Mouse (Mus musculus): ENCODE measurements at regions not wholly inside any gene's neighbourhood (a gene's known extent, or its start where the extent isn't known, plus 50 kb on each side); places are given as distances from the start of the nearest gene placed in this dataset.
"Not testable (repeated sequence)": the region's sequence is repeated elsewhere in the genome, so short reads cannot be mapped to it uniquely, and the experiment has no call there.

DNA sequence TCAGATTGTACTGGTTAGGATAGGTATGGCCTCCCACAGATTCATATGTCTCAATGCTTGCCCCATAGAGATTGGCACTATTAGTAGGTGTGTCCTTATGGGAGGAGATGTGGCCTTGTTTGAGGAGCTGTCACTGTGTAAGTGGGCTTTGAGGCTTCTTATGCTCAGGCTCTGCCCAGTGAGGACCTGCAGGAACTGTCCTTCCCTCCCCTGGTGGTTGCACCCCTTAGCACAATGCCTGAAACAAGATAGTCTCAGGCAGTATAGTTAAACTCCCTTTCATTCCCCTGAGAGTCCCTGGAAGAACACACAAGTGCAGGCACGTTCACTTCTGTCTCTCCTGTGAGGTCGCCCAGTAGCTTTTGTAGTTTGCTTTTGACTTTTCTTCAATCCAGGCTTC, 223.9 kb downstream of the Utp18 start:
- H3K4me1 ChIP-seq (ENCODE audit: control insufficient read depth, insufficient read depth, low read length), result no peaks in the 10 kb centered on the region
- H3K4me3 ChIP-seq (replicated peaks; ENCODE audit: low read depth, low read length), result no peak overlapping the region
- no peak overlapping the region for H3K27ac ChIP-seq (replicated peaks; ENCODE audit: low read depth, low read length)
- no peak overlapping the region for H3K4me2 ChIP-seq (ENCODE audit: low read length)
- no peak for ATAC-seq (ENCODE audit: low FRiP score, low TSS enrichment)
- no peaks in the 10 kb centered on the region for H3K27me3 ChIP-seq (ENCODE audit: control insufficient read depth, insufficient read depth, low read length)
- no peak overlapping the region for H3K9ac ChIP-seq (replicated peaks; ENCODE audit: low read length)
- H3K9me3 ChIP-seq (ENCODE audit: control insufficient read depth, low read length), result no peaks in the 10 kb centered on the region
- H3K36me3 ChIP-seq (ENCODE audit: control insufficient read depth, insufficient read depth, low read length), result no peaks in the 10 kb centered on the region
- DNase-seq, result no peak
- 45% methylated on average over 2 of the region's 2 CpGs for WGBS

GRCm38 (mm10) chr11:93660379-93660778, 225.2 kb downstream of the Utp18 start:
- Histone ChIP-seq H3K36me3 (ENCODE audit: control insufficient read depth, insufficient read depth, low read length) (no peaks in the 10 kb centered on the region), H3K4me3 (replicated peaks; ENCODE audit: low read depth, low read length) (no peak overlapping the region), H3K9ac (replicated peaks; ENCODE audit: low read length) (no peak overlapping the region), H3K9me3 (ENCODE audit: control insufficient read depth, low read length) (no peaks in the 10 kb centered on the region), H3K4me2 (ENCODE audit: low read length) (no peak overlapping the region), H3K27me3 (ENCODE audit: control insufficient read depth, insufficient read depth, low read length) (no peaks in the 10 kb centered on the region), H3K4me1 (ENCODE audit: control insufficient read depth, insufficient read depth, low read length) (no peaks in the 10 kb centered on the region), H3K27ac (replicated peaks; ENCODE audit: low read depth, low read length) (no peak overlapping the region)
- 91% methylated on average over 7 of the region's 7 CpGs for WGBS
- ATAC-seq (ENCODE audit: low FRiP score, low TSS enrichment) (no peak), DNase-seq (no peak)

DNA sequence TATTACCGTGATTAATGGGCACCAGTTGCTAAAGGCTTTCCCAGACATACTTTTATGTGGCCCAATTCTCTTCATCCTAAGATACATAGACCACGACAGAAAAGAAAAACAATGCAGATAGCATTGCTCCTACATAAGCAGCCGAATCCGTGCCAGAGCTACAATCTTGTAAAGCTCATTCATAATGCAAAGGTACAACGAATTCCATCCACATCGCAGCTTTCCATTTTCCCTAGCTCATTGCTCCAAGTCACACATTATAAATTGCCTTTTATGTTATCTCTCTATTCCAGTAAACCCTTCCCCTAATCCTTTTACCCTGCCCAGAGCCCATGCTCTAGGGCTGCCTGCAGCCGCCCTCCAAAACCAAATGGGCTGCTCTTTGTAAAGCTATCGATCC, 226.8 kb downstream of the Utp18 start:
- H3K4me3 ChIP-seq (replicated peaks; ENCODE audit: low read depth, low read length), result no peak overlapping the region
- H3K27me3 ChIP-seq (ENCODE audit: control insufficient read depth, insufficient read depth, low read length), result no peaks in the 10 kb centered on the region
- DNase-seq, result peak; percentile 62
- no peak overlapping the region for H3K9ac ChIP-seq (replicated peaks; ENCODE audit: low read length)
- H3K36me3 ChIP-seq (ENCODE audit: control insufficient read depth, insufficient read depth, low read length), result no peaks in the 10 kb centered on the region
- H3K4me1 ChIP-seq (ENCODE audit: control insufficient read depth, insufficient read depth, low read length), result no peaks in the 10 kb centered on the region
- 0 out of 2 replicates have a peak overlapping the region, but pooled peaks have one; percentile 5 for H3K27ac ChIP-seq (replicated peaks; ENCODE audit: low read depth, low read length)
- WGBS, result 54% methylated on average over 8 of the region's 8 CpGs
- no peaks in the 10 kb centered on the region for H3K9me3 ChIP-seq (ENCODE audit: control insufficient read depth, low read length)
- no peak for ATAC-seq (ENCODE audit: low FRiP score, low TSS enrichment)
- H3K4me2 ChIP-seq (ENCODE audit: low read length), result no peak overlapping the region

GRCm38 (mm10) chr11:93655602-93656239, 229.8 kb downstream of the Utp18 start:
- Histone ChIP-seq H3K4me2 (ENCODE audit: low read length) (no peak overlapping the region), H3K4me3 (replicated peaks; ENCODE audit: low read depth, low read length) (no peak overlapping the region), H3K36me3 (ENCODE audit: control insufficient read depth, insufficient read depth, low read length) (no peaks in the 10 kb centered on the region), H3K4me1 (ENCODE audit: control insufficient read depth, insufficient read depth, low read length) (no peaks in the 10 kb centered on the region), H3K9ac (replicated peaks; ENCODE audit: low read length) (no peak overlapping the region), H3K27me3 (ENCODE audit: control insufficient read depth, insufficient read depth, low read length) (no peaks in the 10 kb centered on the region), H3K27ac (replicated peaks; ENCODE audit: low read depth, low read length) (no peak overlapping the region), H3K9me3 (ENCODE audit: control insufficient read depth, low read length) (no peaks in the 10 kb centered on the region)
- peak; percentile 11 for DNase-seq
- WGBS, result 75% methylated on average over 9 of the region's 9 CpGs
- no peak for ATAC-seq (ENCODE audit: low FRiP score, low TSS enrichment)

- H3K27ac ChIP-seq (replicated peaks; ENCODE audit: low read depth, low read length), result no peak overlapping the region
- WGBS, result 63% methylated on average over 3 of the region's 3 CpGs
- DNase-seq (no peak), ATAC-seq (ENCODE audit: low FRiP score, low TSS enrichment) (no peak)
- H3K9ac ChIP-seq (replicated peaks; ENCODE audit: low read length), result no peak overlapping the region
- no peak overlapping the region for H3K4me3 ChIP-seq (replicated peaks; ENCODE audit: low read depth, low read length)
- H3K4me1 ChIP-seq (ENCODE audit: control insufficient read depth, insufficient read depth, low read length), result no peaks in the 10 kb centered on the region
- no peaks in the 10 kb centered on the region for H3K27me3 ChIP-seq (ENCODE audit: control insufficient read depth, insufficient read depth, low read length)
- H3K4me2 ChIP-seq (ENCODE audit: low read length), result no peak overlapping the region
- H3K9me3 ChIP-seq (ENCODE audit: control insufficient read depth, low read length), result no peaks in the 10 kb centered on the region
- no peaks in the 10 kb centered on the region for H3K36me3 ChIP-seq (ENCODE audit: control insufficient read depth, insufficient read depth, low read length)
Observed at GRCm38 (mm10) chr11:93653401-93653800, 232.2 kb downstream of the Utp18 start.

DNA sequence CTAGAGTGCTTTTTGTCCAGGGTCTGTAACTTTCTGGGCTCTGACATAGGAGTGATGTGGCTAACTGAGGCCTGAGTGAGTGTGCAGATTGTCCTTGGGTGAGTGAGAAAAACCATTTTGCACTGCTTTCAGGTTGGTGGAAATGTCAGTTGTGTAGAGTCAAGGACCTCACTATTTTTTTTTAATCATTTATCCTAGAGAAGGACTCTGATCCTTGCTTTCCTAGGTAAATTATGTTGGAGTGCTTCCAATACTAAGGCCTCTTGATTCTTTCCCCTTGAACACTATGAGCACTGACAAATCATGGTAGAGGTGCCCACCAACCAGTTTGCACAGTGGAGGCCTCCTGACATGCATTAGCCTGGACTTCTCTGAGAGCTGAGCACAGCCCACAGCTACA, 233.6 kb downstream of the Utp18 start:
- DNase-seq; H3K9ac ChIP-seq (replicated peaks; ENCODE audit: low read length); ATAC-seq (ENCODE audit: low FRiP score, low TSS enrichment); H3K27ac ChIP-seq (replicated peaks; ENCODE audit: low read depth, low read length); H3K4me2 ChIP-seq (ENCODE audit: low read length); H3K36me3 ChIP-seq (ENCODE audit: control insufficient read depth, insufficient read depth, low read length); H3K4me3 ChIP-seq (replicated peaks; ENCODE audit: low read depth, low read length); H3K9me3 ChIP-seq (ENCODE audit: control insufficient read depth, low read length); H3K4me1 ChIP-seq (ENCODE audit: control insufficient read depth, insufficient read depth, low read length); H3K27me3 ChIP-seq (ENCODE audit: control insufficient read depth, insufficient read depth, low read length): not testable (repeated sequence)
